Comparison of ENCODE assay signal across 8 mouse cellular contexts in the genomic region with DNA sequence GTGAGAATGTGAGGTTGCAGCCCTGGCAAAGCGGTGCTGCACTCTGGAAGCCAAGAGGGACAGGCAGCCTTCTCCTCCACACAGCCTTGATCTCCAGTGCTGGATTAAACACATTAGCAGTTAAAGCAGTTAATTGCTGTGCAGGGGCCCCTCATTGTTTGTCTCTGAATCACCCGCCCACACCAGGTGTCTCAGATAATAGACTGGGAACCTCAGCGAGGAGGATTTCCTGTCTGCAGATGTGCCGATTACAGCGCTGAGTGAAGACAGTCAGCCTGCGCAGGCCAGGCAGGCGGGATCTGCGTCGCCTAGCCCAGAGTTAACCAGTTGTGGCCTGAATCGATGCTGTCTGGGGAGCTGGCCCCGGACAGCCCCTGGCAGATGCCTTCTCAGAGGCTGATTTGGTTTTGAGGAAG. TPM values are rescaled to one million over a fixed set of nuclear protein-coding genes. Genes with fewer than 3 reads are reported as not detected.
DNase-seq lines count a peak whose midpoint lies in the region; ATAC-seq lines count a peak whose summit lies in the region.

No protein-coding gene starts in this region.

- peak overlapping the region; percentile 44 for H3K9ac ChIP-seq in forebrain, embryonic 14.5 days (ENCODE audit: low read length)
- peak overlapping the region; percentile 24 for H3K9ac ChIP-seq in hindbrain, embryonic 16.5 days (ENCODE audit: low read depth, low read length)

- H3K4me3 ChIP-seq in forebrain, embryonic 14.5 days (ENCODE audit: low read depth, low read length): no peak overlapping the region
- H3K4me3 ChIP-seq in hindbrain, embryonic 16.5 days (ENCODE audit: low read length): no peak overlapping the region

- peak; percentile 25 for DNase-seq in adrenal gland, adult 2 months
- DNase-seq in adrenal gland, postnatal 25 days: no peak
- DNase-seq in MN1 (ENCODE audit: low spot score): peak; percentile 87
- DNase-seq in forebrain, embryonic 14.5 days (ENCODE audit: low spot score): peak; percentile 73
- DNase-seq in lung, postnatal 14 days: peak; percentile 40
- DNase-seq in retina, postnatal 7 days (ENCODE audit: low read depth, low spot score): peak; percentile 24

- H3K27ac ChIP-seq in forebrain, embryonic 14.5 days (ENCODE audit: low read depth, low read length): peak overlapping the region; percentile 31
- H3K27ac ChIP-seq in hindbrain, embryonic 16.5 days (ENCODE audit: low read depth, low read length): peak overlapping the region; percentile 16; the same call in 1 of the 2 replicates

- ATAC-seq in forebrain, embryonic 14.5 days: peak; percentile 87
- peak; percentile 79 for ATAC-seq in hindbrain, embryonic 16.5 days
- no peak for ATAC-seq in frontal cortex, adult (ENCODE audit: low TSS enrichment)

- peaks cover 10% of the 10 kb centered on the region for H3K4me1 ChIP-seq in forebrain, embryonic 14.5 days (ENCODE audit: control insufficient read depth, insufficient read depth, low read length)
- H3K4me1 ChIP-seq in hindbrain, embryonic 16.5 days (ENCODE audit: control insufficient read depth, insufficient read depth, low read depth, low read length): peaks cover 14% of the 10 kb centered on the region

- WGBS in forebrain, embryonic 14.5 days: 3% methylated on average over 11 of the region's 11 CpGs
- WGBS in hindbrain, embryonic 16.5 days: 2% methylated on average over 11 of the region's 11 CpGs

- peak overlapping the region; percentile 34 for H3K4me2 ChIP-seq in forebrain, embryonic 14.5 days (ENCODE audit: low read length)
- H3K4me2 ChIP-seq in hindbrain, embryonic 16.5 days (ENCODE audit: low read length): peak overlapping the region; percentile 44

- H3K27me3 ChIP-seq in forebrain, embryonic 14.5 days (replicated peaks; ENCODE audit: control insufficient read depth, insufficient read depth, low read length): no peaks in the 10 kb centered on the region
- no peaks in the 10 kb centered on the region for H3K27me3 ChIP-seq in hindbrain, embryonic 16.5 days (replicated peaks; ENCODE audit: control insufficient read depth, insufficient read depth, low read length)

- no peaks in the 10 kb centered on the region for H3K9me3 ChIP-seq in forebrain, embryonic 14.5 days (replicated peaks; ENCODE audit: control insufficient read depth, low read length)
- H3K9me3 ChIP-seq in hindbrain, embryonic 16.5 days (ENCODE audit: control insufficient read depth, low read length): no peaks in the 10 kb centered on the region

- 0 out of 2 replicates have a peak, but pooled peaks cover 3% of the 10 kb centered on the region for H3K36me3 ChIP-seq in forebrain, embryonic 14.5 days (ENCODE audit: control insufficient read depth, insufficient read depth, low read length)
- no peaks in the 10 kb centered on the region for H3K36me3 ChIP-seq in hindbrain, embryonic 16.5 days (ENCODE audit: control insufficient read depth, insufficient read depth, low read length)

RNA-seq across cellular contexts. Expression of a gene that starts 33.3 kb away (rescaled TPM):
- 100 to 1,000 TPM; 203 to 288 TPM for total RNA-seq in adrenal gland, adult 2 months (2021)
- polyA plus RNA-seq in adrenal gland, adult 2 months (2012; rRNA removed): 407 and 432 TPM in 2 replicates
- total RNA-seq in adrenal gland, postnatal 25 days (2021): 147 and 150 TPM in 2 replicates
- polyA plus RNA-seq in forebrain, embryonic 14.5 days (2014; fragmentation: Nextera tagmentation; extraction: Ambion mirVana): 54.6 and 71.9 TPM in 2 replicates
- polyA plus RNA-seq in hindbrain, embryonic 16.5 days (2015; fragmentation: Nextera tagmentation; extraction: Ambion mirVana): 119 and 123 TPM in 2 replicates

RNA-seq across cellular contexts. Expression of a gene that starts 33.8 kb away (rescaled TPM):
- total RNA-seq in adrenal gland, adult 2 months (2021): 10 to 100 TPM; 73.3 TPM
- polyA plus RNA-seq in adrenal gland, adult 2 months (2012; rRNA removed): 50.3 and 64.6 TPM in 2 replicates
- 73.7 and 79.7 TPM in 2 replicates for total RNA-seq in adrenal gland, postnatal 25 days (2021)
- polyA plus RNA-seq in forebrain, embryonic 14.5 days (2014; fragmentation: Nextera tagmentation; extraction: Ambion mirVana): 22.0 and 23.5 TPM in 2 replicates
- polyA plus RNA-seq in hindbrain, embryonic 16.5 days (2015; fragmentation: Nextera tagmentation; extraction: Ambion mirVana): 37.5 and 40.6 TPM in 2 replicates

RNA-seq across cellular contexts. Expression of a gene that starts 38.5 kb away (rescaled TPM):
- total RNA-seq in adrenal gland, adult 2 months (2021): 1 to 10 TPM; 4.4 to 7.8 TPM
- 10.5 and 15.5 TPM in 2 replicates for polyA plus RNA-seq in adrenal gland, adult 2 months (2012; rRNA removed)
- total RNA-seq in adrenal gland, postnatal 25 days (2021): 4.0 and 9.4 TPM in 2 replicates
- 16.2 and 19.1 TPM in 2 replicates for polyA plus RNA-seq in forebrain, embryonic 14.5 days (2014; fragmentation: Nextera tagmentation; extraction: Ambion mirVana)
- 16.4 and 19.3 TPM in 2 replicates for polyA plus RNA-seq in hindbrain, embryonic 16.5 days (2015; fragmentation: Nextera tagmentation; extraction: Ambion mirVana)

RNA-seq across cellular contexts. Expression of a gene that starts 38.7 kb away (rescaled TPM):
- total RNA-seq in adrenal gland, adult 2 months (2021): 1 to 10 TPM; 4.4 to 5.8 TPM
- 6.4 and 8.3 TPM in 2 replicates for polyA plus RNA-seq in adrenal gland, adult 2 months (2012; rRNA removed)
- total RNA-seq in adrenal gland, postnatal 25 days (2021): 7.1 and 8.6 TPM in 2 replicates
- polyA plus RNA-seq in forebrain, embryonic 14.5 days (2014; fragmentation: Nextera tagmentation; extraction: Ambion mirVana): 2.8 and 3.0 TPM in 2 replicates
- 3.2 and 3.6 TPM in 2 replicates for polyA plus RNA-seq in hindbrain, embryonic 16.5 days (2015; fragmentation: Nextera tagmentation; extraction: Ambion mirVana)
